Mouse (Mus musculus) right cerebral cortex, adult 2 months (tissue): ENCODE measurements around the gene Senp8.
"Not testable (repeated sequence)": the region's sequence is repeated elsewhere in the genome, so short reads cannot be mapped to it uniquely, and the experiment has no call there.

Source experiments
- DNase-seq, 2 experiments: peaks; one replicate each; pipeline ENCODE4 v3.0.0; 2021 to 2022; ENCODE audit warnings: low spot score in 2 of 2

The Senp8 gene

DNA sequence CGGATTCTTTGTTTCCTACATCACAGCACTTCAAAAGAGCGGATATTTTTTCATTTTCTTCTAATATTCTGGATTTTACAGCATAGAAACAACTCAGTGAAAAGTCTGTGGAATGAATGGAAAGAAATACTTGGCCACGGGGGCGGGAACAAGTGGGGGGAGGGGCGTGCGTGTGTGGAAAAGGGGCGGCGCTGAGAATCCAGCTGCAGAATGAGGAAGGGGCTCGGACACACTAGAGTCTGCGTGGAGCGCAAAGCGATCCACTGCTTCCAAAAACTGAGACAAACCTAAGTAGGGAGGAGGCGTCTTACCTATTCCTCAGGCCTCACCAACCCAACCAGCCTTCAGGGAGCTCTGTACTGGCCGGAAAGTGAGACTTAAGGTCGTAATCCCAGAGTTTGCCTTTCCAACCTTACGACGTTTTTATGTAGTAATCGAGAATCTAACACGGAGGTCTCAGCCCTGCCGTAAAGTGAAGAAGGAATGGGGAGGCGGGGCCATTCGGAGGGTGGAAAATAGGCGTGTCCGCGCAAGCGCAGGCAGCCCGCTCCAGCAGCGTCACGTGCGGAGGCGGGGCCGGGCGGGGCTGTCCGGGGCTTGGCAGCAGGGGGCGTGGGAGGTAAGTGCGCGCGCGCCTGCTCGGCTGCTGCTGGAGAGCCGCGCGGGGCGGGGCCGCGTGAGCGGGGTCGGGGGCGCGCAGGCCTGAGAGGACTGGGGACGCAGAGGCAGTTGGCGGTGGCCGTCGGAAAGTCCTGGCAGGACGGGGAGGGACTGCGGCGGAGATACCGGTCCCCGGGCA is at the start of gene Senp8, which contains the start of gene Myo9a:
Gene Senp8 (minus strand): TSS at position 444 of the 799 bp plus-strand sequence.
Gene Myo9a (plus strand): TSS at position 630 of the 799 bp plus-strand sequence.
- DNase-seq = peak; percentile 99

DNA sequence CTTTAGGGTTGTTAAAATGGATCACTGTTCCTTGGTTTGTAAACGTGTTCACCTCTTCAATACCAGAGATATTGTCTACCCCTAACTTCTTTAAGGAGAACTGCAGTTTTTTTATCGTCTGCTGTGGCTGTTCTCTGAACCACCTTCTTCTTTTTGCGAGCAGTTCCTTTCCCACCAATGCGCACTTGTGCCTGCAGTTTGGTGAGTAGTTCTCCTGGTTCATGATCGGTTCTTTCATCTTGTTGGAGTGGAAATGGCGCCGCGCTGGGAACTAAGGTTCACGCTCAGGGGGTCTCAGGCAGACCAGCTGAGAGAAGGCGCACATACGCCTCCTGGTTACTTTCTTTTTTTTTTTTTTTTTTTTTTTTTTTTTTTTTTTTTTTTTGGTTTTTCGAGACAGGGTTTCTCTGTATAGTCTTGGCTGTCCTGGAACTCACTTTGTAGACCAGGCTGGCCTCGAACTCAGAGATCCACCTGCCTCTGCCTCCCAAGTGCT is 16.5 kb upstream of the Senp8 start:
- not testable (repeated sequence) for DNase-seq

DNA sequence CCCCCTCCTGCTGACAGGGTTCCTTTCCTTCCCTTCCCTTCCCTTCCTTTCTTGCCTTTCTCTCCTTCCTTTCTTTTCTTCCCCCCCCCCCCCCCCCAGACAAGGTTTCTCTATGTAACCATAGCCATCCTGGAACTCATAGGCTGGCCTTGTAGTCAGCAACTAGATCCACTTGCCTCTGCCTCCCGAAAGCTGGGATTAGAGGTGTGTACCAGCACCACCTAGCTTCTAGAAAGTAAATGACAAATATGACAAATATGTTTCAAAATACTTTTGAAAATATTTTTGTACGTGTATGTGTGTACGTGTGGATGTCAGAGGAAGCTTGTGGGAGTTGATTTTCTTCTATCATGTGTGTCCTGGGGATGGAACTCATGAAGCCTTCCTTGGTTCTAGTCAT is 10.0 kb upstream of the Senp8 start:
- no peak for DNase-seq

DNA sequence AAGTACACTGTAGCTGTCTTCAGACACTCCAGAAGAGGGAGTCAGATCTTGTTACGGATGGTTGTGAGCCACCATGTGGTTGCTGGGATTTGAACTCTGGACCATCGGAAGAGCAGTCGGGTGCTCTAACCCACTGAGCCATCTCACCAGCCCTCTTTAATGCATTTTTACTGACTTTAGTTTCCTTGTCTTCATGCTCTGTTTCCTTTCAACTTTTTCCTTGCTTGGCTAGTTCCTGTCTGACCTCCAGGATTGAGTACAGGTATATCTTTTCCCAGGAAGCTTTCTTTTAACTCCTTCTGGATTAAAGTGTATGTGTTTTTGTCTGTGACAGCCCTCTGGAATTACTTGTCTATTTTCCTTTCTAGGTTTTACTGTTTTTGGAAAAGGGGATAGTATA is 6.5 kb upstream of the Senp8 start:
- not testable (repeated sequence) for DNase-seq

DNA sequence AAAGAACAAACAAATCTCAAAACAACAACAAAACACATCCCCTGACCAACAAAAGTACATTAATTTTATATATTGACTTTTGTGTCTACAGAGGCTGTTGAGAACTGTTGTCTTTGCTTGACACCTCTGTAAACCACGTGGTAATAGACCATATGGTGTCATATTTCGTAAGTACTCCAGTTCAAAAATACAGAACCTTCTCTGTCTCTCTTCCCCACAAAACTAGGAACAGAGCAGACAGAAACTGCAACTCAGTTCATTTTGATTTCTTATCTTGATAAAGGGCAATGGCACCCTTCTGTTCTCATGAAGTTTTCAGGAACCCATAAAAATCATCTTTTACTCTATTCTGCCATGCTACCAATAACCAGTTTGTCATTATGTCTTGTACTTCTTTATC is 4.7 kb upstream of the Senp8 start:
- DNase-seq = no peak

DNA sequence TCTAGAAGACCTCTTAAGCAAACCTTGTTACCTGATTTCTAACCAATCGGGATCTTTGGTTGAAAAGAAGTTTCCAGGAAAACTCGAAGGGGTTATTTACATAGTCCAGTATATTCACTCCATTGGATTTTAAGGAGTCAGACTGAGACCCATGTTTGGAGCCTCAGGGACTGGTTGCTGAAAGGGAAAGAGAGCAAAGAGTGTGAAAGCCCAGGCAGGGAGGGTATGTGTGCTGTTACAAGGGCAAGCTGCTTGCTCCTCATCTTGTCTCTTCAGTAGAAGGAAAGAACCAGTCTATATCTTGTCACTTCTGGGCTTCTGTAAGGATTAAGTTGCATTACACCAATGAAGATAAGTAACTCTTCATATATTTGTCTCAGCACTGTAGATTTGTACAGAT is 1.5 kb upstream of the Senp8 start:
- peak in 1 of 2 experiments; percentile 20 for DNase-seq

DNA sequence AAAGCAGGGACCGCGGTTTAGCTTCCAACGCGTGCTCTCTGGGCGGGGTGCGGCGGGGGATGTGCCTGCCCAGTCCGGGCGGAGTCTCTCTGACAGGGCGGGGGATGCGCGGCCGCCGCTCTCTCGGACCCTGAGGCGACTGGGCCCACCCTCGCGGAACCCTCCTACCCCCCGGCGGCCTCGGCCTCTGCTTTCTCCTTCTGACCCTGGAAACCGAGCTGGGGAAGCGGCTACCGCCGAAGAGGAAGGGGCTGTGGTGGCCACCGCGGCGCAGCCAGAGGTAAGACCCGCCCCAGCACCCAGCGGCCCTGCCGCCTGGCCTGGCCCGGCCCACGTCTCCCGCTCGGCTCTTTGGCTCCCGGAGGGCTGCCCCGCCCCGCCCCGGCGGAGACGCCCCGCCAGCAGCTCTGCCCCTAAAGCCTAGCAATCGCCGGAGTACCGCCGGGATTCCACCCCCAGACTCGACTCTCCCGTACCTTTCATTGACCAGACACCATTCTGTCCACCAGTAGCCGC is 614 bp upstream of the Senp8 start:
- DNase-seq = peak; percentile 66 to 80

DNA sequence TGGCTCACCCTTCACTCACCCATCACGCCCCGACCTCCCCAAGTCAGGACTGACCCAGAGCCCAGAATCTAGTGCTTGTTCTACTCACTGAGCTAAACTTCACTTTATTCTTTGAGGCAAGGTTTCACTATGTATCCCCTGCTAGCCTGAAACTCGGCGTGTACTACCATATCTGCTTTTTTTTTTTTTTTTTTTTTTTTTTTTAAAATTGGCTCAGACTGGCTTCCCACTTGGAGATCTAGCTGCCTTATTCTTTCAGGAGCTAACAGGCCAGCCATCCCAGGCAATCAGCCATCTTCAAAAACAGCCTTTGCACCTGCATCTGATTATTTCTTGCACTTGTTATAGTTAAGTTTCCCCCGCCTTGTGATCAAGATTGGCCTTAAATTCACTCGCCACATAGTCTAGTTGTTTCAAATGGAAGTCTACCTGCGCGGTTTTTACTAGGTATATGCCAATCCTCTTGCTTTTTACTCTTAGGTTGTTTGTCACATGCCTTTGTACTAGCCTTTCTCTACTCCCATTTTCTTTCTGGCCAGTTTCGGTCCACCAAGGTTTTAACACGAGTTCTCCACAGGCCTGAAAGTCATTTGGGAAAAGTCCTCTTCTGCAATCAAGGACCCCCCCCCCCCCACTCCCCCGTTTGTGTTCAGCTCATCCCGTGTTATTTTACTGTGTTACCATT is 787 bp downstream of the Senp8 start:
- DNase-seq = no peak

DNA sequence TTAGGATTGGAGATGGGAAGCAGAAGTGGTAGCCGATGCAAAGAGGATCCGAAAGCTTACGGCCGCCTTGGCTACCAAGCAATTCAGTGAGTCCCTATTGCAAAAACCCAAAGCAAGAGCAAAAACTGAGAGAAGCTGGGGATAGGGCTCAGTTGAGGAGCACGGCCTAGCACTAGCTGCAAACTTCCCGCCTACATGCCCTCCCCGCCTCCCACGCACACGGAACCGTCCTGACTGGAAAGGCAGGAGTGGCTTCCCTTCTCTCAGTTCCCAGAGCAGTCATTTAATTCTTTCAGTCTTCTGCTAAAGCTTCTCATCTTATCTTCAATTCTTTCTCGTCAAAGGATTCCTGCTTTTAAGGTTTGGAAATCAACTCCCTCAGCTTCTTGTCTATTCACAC is 1.5 kb downstream of the Senp8 start:
- peak; percentile 13 to 46 for DNase-seq

DNA sequence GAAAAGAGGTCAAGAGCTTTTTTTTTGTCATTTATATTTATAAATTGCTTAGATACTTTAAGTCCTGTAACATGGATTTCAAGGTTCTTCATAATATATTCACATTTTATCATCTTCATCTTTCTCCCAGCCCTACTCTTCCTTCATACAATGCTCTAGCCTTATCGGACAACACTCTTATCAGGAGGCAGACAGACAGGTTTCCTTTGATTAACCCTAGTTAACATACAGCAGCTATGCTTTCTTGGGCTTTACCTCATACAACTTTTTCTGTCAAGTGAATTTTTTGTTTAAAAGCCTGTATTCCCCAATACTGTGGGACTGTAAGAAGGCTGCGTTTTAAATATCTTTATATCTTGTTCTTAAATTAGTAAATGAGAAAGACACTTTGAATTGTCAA is 2.1 kb downstream of the Senp8 start:
- no peak for DNase-seq

DNA sequence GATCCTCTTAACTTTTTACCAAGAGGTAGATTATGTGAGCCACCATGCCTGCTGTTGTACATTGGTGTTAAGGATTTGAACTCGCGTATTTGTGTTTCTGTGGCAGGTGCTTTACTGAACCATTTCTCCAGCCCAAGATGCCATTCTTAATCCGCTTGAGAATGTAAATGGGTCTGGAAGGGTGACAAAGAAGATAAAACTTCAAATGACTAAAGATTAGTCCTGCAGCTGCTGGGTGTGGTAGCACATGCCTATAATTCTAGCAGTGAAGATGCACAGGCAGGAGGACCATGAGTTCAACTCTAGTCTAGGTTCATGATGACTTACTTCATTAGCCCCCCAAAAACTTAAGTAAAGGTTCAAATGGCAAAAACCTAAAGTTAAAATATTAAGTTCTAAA is 6.6 kb downstream of the Senp8 start:
- no peak for DNase-seq

DNA sequence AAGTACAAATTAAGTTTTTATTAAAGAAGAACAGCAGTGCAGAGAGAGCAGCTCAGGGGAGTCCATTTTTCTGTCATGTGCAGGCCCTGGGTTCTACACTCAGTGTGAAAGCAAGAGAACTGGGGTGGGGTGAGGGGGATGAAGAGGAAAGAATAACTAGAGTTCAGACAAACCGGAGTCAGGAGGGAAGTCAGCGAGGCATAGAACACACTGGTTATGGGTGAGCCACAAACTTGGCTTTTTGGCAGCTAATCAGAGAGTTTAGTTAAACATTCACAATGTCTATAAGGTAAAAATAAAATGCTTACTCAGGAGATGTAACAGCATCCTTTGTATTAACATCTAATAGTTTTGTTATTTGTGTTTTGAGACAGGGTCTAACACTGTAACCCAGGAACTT is 9.9 kb downstream of the Senp8 start:
- DNase-seq = no peak

DNA sequence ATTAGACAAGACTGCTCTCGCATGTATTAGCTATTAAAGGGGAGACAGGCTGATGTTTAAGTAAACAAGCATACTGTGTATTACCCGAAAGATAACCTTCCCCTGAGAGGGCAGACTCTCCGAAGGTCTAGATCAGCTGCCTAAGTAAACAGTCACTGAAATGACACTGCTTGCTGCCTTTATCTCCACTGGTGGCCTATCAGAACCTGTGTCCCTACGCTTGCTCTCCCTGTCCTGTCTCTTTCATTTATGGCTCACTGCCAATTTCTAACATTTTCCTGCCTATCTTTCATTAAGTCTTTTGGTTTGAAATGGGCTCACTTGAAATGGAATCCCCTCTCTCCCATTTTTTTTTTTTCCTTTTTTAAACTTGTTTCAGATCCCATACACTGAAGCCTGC is 15.1 kb downstream of the Senp8 start:
- DNase-seq = no peak

DNA sequence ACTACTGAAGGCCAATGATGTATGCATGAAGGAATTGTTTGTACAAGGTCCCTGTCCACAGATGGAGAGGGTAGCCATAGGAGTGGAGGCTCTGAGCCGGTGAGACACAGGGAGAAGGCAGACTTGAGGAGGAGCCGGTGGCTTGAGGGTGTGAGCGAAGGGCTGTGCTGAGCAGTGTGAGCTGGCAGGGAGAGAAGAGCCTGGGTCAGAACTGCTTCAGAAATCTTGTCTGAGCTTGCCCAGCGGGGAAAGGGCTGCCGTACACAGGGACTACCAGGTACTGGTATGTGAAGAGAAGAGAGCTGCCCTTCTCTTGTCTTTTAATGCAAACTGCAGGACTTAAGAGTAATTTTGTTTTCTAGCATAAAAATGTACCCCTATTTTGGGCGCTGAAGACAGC is 17.4 kb downstream of the Senp8 start:
- DNase-seq = no peak

DNA sequence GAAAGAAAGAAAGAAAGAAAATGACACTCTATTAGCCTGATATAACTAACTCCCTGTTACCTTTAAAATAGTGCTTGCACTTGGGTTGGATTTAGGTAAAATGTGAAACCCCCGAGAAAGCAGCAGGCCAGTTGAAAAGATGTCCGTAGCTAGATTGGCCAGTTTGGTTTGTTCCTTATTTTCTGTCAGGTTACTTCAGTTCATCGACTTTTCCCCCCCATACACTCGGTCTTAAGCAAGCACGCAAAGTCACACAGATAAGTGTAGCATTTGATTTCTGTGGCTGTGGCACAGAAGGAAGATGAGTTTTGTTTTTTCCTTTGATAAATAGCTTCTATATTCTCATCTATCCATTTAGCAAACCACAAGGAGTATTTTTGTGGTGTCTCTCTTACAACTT is 19.4 kb downstream of the Senp8 start:
- DNase-seq = no peak

DNA sequence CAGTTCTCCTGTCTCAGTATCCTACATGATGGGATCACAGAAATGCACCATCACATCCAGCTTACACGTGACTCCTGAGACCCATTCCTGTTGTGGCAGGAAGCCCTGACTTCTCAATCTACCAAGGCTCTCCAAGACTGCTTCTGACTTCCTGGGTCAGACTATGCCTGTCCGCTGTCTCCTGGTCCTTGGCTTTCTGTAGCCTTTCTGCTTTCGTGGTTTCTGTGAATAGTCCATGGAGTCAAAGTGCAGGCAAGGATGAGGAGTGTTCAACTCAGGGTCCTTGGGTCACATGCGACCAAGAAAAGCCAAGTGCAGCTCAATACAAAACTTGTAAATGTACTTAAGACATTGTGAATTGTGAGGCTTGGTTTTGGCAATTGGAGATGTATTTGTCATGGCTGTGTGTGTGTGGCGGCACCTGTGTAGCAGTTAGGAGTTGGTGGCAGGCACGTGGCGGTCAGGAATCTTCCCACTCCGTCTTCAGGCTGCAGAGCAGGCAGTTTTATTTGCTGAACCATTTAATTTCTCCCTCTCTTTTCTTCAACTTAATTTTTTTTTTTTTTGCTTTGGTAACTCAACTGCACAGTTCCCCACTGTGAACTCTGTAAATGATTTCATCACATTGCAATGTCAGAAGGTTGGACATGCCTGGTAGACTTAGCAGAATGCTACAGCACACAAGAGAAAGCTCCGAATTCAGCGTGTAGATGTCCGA is 22.8 kb downstream of the Senp8 start:
- DNase-seq = no peak

DNA sequence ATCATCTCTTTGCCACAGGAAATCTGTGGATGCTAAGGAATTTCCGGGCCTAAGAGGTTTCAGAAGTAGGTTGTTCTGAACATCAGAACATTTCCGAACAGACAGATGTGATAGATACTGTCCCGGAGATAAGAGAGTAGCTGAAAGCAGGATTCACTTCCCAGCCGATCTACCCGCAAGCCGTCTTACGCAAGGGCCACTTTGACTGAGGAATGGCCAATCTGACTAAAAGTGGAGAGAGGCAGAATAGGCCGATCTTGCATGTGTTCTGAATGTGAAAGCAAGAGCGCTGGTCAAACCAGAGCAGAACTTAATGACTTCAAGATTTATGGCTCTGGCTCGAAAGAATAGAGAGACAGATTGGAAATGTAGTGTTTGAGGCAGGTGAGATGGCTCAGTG is 25.0 kb downstream of the Senp8 start:
- no peak for DNase-seq

DNA sequence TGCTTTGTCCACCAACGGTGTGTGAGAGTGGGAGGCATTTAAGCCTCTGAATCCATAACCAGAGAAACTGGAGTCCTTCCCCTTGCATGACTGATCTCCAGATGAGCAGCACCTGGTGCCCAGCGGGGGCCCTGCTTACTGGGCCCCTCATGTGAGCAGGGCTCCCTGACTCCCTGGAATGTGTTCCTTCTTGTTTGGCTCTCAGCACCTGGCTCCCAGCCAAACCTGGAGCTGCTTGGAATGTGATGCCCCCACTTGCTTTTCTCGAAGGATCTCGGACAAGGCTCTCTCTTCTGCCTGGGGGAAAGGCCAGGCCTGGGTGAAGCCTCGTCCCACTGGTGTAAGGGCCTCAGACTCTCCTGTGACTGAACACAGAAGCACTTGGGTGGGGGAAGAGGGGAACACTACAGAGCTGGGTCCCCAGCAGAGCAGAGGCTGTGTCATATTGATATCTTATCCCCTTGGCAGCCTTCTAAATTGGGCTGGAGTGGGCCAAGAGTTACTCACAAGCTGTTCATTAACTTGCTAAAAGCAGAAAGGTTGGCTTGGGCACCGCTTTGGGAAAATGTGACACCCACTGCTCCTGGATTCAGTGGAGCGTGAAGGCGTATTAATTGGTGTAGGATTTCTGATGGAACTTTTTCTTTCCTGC is 26.6 kb downstream of the Senp8 start:
- peak; percentile 53 to 58 for DNase-seq

DNA sequence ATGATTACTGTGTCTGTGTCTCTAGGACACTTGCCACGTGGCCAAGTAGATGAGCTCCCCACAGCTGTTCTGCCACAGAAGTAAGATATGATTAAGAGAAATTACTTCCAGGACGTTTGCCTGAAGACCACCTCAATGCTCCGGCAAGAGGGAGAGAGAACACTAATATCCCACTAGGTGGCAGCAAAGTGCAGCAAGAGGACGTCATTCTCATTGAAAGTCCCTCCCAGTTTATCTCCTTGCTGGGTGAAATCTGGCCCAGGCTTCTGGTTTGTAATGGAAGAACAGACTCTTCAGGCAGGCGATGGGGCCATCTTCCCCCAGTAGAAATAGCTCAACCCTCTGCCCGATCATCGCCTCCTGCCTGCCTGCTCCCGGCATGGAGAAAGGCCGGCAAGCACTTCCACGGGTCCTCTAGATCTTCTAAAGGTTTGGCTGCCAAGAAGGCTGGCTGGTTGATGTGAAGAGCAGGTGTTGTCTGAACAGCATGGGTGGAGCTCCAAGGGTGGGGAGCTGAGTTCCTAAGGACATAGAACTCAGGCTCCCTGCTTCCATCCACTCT is 27.3 kb downstream of the Senp8 start:
- DNase-seq = peak; percentile 73 to 77

DNA sequence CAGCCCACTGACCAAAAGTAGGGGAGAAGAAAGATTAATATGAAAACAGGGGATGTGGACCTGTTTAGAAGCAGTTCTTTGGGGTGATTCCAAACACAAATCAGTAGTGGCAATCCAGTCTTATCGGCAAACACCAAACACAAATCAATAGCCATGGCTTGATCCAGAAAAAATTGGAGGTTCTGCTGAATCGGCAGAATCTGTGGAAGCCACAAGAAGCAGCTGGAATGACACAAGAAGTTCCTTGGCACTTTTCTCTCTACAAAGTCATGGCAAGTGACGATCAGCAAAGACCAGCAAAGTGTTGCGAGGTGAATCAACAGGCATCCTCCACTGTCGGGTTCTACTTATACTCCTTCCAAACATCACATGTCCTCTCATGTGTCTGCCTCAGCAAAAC is 29.4 kb downstream of the Senp8 start:
- no peak for DNase-seq

DNA sequence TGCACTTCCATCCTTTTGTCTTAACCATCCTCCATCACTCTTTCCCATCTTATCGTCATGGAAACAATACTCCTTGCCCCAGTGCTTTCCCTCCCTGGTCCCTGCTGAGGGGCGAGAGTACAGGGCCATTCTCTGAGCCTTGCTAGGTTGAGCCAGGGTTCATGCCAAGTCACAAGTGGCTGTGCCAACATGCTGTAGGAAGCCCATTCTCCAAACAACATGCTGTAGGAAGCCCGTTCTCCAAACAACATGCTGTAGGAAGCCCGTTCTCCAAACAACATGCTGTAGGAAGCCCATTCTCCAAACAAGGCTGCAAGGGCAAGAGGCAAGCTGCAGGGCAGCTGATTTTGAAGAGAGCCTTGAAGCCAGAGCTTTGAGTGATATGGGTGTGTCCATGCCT is 32.3 kb downstream of the Senp8 start:
- DNase-seq = no peak
